Mouse (Mus musculus) midbrain, embryonic 12.5 days (tissue): ENCODE results near the gene Wdr60. TPM values are rescaled to one million over a fixed set of nuclear protein-coding genes. Genes with fewer than 3 reads are reported as not detected.

Source experiments
- ATAC-seq: fragments of 200-750 bp; cut with Nextera tagmentation; 2 replicates; pipeline ENCODE4 v1.8.0; 2017; ENCODE audit warnings: low read depth, moderate TSS enrichment, moderate library complexity; ENCODE audit not compliant: low FRiP score
- H3K27ac ChIP-seq: fragments of 300-500 bp; sonication (generic); replicated peaks from 2 replicates; pipeline ENCODE4 v1.5.1; 2016; ENCODE audit warnings: mild to moderate bottlenecking
- H3K27me3 ChIP-seq: fragments of 300-500 bp; sonication (generic); 2 replicates; pipeline ENCODE4 v1.6.1; 2016; ENCODE audit warnings: mild to moderate bottlenecking
- H3K36me3 ChIP-seq: fragments of 300-500 bp; sonication (generic); 2 replicates; pipeline ENCODE4 v1.6.1; 2016
- H3K4me1 ChIP-seq: fragments of 300-500 bp; sonication (generic); 2 replicates; pipeline ENCODE4 v1.6.1; 2016
- H3K4me2 ChIP-seq: fragments of 300-500 bp; sonication (generic); replicated peaks from 2 replicates; pipeline ENCODE4 v1.6.1; 2016; ENCODE audit warnings: mild to moderate bottlenecking, moderate library complexity
- H3K4me3 ChIP-seq: fragments of 300-500 bp; sonication (generic); 2 replicates; pipeline ENCODE4 v1.5.1; 2016; ENCODE audit warnings: mild to moderate bottlenecking
- H3K9ac ChIP-seq: fragments of 300-500 bp; sonication (generic); replicated peaks from 2 replicates; pipeline ENCODE4 v1.6.1; 2016; ENCODE audit warnings: mild to moderate bottlenecking, moderate library complexity
- H3K9me3 ChIP-seq: fragments of 300-500 bp; sonication (generic); 2 replicates; pipeline ENCODE4 v1.6.1; 2016; ENCODE audit warnings: mild to moderate bottlenecking
- WGBS: fragments of 180-500 bp; shearing (Covaris S2); methylation state at CpG from one replicate; pipeline ENCODE4 v1.1.7; 2016; 5-methylcytosine and 5-hydroxymethylcytosine counted together
- polyA plus RNA-seq: library from polyadenylated mRNA; unstranded; fragments of >200 nt; fragmentation: Nextera tagmentation; extraction: Ambion mirVana; gene quantifications from 2 replicates; pipeline ENCODE4 v1.2.1, GENCODE M21; 2016

Wdr60 gene
- polyA plus RNA-seq, 1 experiment from 2014 or later = 16.6 TPM

- Histone ChIP-seq H3K4me1 (no peaks in the 10 kb centered on the region), H3K36me3 (peaks cover 26% of the 10 kb centered on the region), H3K9ac (no peak overlapping the region), H3K9me3 (no peaks in the 10 kb centered on the region), H3K27me3 (no peaks in the 10 kb centered on the region), H3K27ac (no peak overlapping the region), H3K4me3 (no peak overlapping the region), H3K4me2 (no peak overlapping the region)
- ATAC-seq = no peak
- 86% methylated on average over 10 of the region's 10 CpGs for WGBS
Observed at GRCm38 (mm10) chr12:116226289-116227057, 36.3 kb downstream of the Wdr60 start.

GRCm38 (mm10) chr12:116223107-116223506 is 39.7 kb downstream of the Wdr60 start:
- no peak overlapping the region for H3K4me3 ChIP-seq
- no peak overlapping the region for H3K4me2 ChIP-seq
- no peaks in the 10 kb centered on the region for H3K9me3 ChIP-seq
- no peak for ATAC-seq
- H3K36me3 ChIP-seq = peaks cover 22% of the 10 kb centered on the region
- H3K4me1 ChIP-seq = no peaks in the 10 kb centered on the region
- no peak overlapping the region for H3K9ac ChIP-seq
- no peak overlapping the region for H3K27ac ChIP-seq
- 96% methylated on average over 2 of the region's 2 CpGs for WGBS
- no peaks in the 10 kb centered on the region for H3K27me3 ChIP-seq

DNA sequence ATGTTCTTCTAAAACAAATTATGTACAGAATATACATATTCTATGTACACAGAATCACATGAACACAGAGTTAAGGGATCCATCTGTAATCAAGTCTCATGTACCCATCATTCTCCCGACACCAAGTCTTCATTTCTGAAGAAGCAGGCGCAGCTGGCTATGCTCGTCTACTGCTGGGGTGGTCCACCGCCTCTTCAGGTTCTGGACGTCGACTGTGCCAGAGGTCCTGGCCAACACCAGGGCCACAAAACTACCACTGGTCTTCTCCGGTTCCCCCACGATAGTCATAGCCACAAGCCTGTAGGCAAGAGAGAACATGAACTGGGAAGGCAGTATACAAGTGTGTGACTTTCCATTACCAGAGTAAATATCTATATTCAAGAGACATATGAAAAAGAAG is 55.3 kb downstream of the Wdr60 start:
- Histone ChIP-seq H3K27me3 (no peaks in the 10 kb centered on the region), H3K4me3 (no peak overlapping the region), H3K27ac (no peak overlapping the region), H3K36me3 (peaks cover 16% of the 10 kb centered on the region; the same call in 1 of the 2 replicates), H3K4me1 (0 out of 2 replicates have a peak, but pooled peaks cover 4% of the 10 kb centered on the region), H3K9ac (no peak overlapping the region), H3K9me3 (no peaks in the 10 kb centered on the region), H3K4me2 (no peak overlapping the region)
- 92% methylated on average over 8 of the region's 8 CpGs for WGBS
- no peak for ATAC-seq

DNA sequence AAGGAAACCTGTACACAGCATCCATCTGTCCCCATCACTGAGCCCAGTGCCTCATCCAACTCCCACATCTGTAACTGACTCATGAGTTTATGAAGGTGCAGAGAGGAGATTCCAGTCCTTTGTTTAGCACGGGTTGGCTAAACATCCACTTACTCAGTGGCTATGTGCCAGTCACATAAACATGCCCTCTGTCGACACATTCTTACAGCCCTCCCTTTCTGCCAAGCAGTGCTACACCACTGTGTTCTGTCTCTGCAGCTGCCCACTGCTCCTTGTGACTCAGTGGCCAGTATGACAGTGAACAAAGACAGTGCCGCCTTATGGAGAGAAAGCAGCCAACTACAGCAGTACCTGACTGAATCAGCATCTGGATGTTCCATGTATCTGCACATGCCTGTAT is 57.1 kb downstream of the Wdr60 start:
- no peak for ATAC-seq
- H3K9ac ChIP-seq = no peak overlapping the region
- 86% methylated on average over 3 of the region's 3 CpGs for WGBS

DNA sequence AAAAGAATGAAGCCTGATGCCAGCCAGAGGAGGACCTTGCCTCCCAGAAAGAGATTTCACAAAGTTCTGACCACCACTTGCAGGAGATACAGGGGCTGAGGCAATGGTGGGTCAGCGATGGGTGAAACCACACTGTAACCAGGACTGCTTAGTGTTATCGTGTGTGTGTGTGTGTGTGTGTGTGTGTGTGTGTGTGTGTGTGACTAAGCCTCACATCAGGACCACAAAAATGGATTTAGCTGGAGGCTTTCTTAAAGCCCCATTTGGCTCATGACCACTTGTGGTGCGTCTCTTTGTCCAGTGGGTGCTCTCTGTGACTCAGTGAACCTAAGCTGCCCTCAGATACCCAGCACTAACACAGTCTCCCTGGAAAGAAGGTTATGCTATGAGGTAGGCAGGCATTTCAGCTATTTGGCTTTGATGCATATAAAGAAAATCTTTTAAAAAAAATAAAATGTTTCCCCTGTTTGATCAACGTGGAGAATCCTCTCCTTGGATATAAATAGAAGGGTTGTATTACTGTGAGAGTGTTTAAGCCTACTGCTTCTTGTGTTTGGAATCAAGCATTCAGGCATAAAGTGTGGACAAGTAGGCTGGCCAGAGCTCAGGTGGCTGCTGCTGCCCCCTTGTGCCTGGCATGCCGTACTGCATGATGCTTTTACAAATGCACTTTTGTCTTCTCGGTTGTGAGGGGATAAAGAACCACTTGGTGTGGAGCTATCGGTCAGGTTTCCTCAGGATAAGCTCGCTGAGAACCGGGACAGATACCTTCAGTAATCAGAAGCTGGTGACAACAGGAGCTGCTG is 60.4 kb downstream of the Wdr60 start:
- no peaks in the 10 kb centered on the region for H3K36me3 ChIP-seq
- H3K9ac ChIP-seq = no peak overlapping the region
- WGBS = 33% methylated on average over 9 of the region's 9 CpGs

More for the DNA sequence above, 57.1 kb downstream of the Wdr60 start:
- Histone ChIP-seq H3K36me3 (peaks cover 6% of the 10 kb centered on the region; the same call in 1 of the 2 replicates), H3K4me1 (0 out of 2 replicates have a peak, but pooled peaks cover 4% of the 10 kb centered on the region), H3K27ac (no peak overlapping the region), H3K4me2 (no peak overlapping the region), H3K27me3 (no peaks in the 10 kb centered on the region), H3K4me3 (no peak overlapping the region), H3K9me3 (no peaks in the 10 kb centered on the region)

DNA sequence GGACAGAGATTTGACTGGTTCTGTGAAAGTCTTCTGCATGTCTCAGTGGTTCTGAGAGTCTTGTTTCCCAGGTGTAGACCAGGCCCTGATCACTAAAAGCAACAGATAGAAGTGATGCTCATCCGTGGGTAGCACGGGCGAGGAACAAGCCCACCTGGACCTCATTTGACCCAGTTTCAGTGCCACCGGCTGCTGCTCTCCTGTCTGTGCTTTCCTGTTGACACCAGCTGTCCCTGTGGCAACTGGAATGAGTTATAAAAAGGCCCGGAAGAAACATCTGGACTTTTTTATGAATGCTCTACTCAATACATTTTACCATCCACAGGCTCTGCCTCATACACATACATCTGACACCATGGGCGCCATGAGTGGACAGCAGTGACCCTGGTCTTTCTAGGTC is 64.0 kb downstream of the Wdr60 start:
- Histone ChIP-seq H3K4me3 (no peak overlapping the region), H3K36me3 (no peaks in the 10 kb centered on the region), H3K27me3 (no peaks in the 10 kb centered on the region), H3K4me2 (no peak overlapping the region), H3K9me3 (no peaks in the 10 kb centered on the region), H3K9ac (no peak overlapping the region), H3K27ac (no peak overlapping the region), H3K4me1 (0 out of 2 replicates have a peak, but pooled peaks cover 4% of the 10 kb centered on the region)
- no peak for ATAC-seq
- 83% methylated on average over 6 of the region's 6 CpGs for WGBS

More for the DNA sequence above, 60.4 kb downstream of the Wdr60 start:
- no peak overlapping the region for H3K27ac ChIP-seq
- no peaks in the 10 kb centered on the region for H3K27me3 ChIP-seq
- H3K9me3 ChIP-seq = no peaks in the 10 kb centered on the region
- 0 out of 2 replicates have a peak, but pooled peaks cover 4% of the 10 kb centered on the region for H3K4me1 ChIP-seq
- no peak overlapping the region for H3K4me2 ChIP-seq
- no peak overlapping the region for H3K4me3 ChIP-seq
- ATAC-seq = peak; percentile 68

GRCm38 (mm10) chr12:116196221-116196620 is 66.6 kb downstream of the Wdr60 start:
- WGBS = 82% methylated on average over 8 of the region's 8 CpGs
- Histone ChIP-seq H3K4me2 (no peak overlapping the region), H3K27ac (no peak overlapping the region), H3K9ac (no peak overlapping the region), H3K36me3 (no peaks in the 10 kb centered on the region), H3K4me1 (0 out of 2 replicates have a peak, but pooled peaks cover 3% of the 10 kb centered on the region), H3K9me3 (no peaks in the 10 kb centered on the region), H3K27me3 (no peaks in the 10 kb centered on the region), H3K4me3 (no peak overlapping the region)
- ATAC-seq = no peak

DNA sequence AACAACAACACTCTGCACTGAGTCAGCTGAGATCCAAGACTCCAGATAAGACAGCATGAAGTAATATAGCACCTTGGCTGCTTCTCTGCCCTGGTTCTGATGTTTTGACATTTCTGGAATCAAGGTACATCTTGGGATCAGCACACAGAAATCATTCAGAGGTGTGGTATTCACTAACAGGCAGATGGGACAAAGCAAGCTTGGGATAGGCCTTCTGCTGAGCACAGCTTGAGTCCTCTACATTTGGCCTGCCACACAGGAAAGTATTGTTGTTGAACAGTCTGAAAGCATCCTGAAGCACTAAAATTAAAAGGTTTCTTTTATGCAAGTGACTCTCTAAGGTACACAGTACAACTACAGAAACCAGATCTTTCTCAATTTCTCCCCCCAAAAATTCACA is 68.2 kb downstream of the Wdr60 start:
- Histone ChIP-seq H3K4me1 (0 out of 2 replicates have a peak, but pooled peaks cover 3% of the 10 kb centered on the region), H3K4me3 (no peak overlapping the region), H3K9me3 (no peaks in the 10 kb centered on the region), H3K4me2 (no peak overlapping the region), H3K9ac (no peak overlapping the region), H3K27me3 (no peaks in the 10 kb centered on the region), H3K36me3 (no peaks in the 10 kb centered on the region), H3K27ac (no peak overlapping the region)
- ATAC-seq = no peak

GRCm38 (mm10) chr12:116193952-116194351 is 68.9 kb downstream of the Wdr60 start:
- WGBS = 47% methylated on average over 6 of the region's 6 CpGs
- Histone ChIP-seq H3K9ac (no peak overlapping the region), H3K4me1 (0 out of 2 replicates have a peak, but pooled peaks cover 3% of the 10 kb centered on the region), H3K4me3 (no peak overlapping the region), H3K27ac (no peak overlapping the region), H3K9me3 (no peaks in the 10 kb centered on the region), H3K4me2 (no peak overlapping the region), H3K36me3 (no peaks in the 10 kb centered on the region), H3K27me3 (no peaks in the 10 kb centered on the region)
- no peak for ATAC-seq

DNA sequence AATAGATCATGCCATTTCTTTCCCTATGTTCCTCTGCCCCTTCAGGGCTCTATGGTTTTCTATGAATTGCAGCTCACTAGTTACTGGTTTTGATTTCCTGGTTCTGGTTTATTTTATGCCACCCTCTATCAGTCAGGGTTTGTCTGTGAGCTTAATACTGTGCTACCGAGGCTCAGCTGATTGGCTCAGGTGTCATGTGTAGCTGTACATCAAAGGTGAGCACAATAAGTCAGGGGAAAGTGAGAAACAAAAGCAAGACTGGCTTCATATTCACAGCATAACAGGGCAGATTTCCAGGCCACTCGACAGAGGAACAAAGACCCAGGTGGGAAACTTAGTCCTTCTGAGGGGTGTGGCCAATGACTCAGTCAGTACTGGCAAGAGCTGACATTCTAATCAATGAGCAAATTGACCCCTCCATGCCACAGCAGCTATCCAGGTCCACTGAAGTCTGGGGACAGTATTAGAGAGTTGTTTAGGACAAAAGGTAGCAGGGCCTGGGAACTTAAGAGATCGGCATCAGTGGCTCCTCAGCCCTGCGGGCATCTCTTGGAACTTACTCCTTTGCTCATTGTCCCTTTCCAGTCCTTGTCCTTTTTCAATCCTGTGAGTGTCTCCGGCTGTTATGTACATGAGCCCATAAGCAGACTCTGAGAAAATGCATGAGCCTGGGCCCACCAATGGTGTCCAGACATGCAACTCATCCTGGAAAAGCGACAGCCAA is 79.4 kb downstream of the Wdr60 start:
- H3K9me3 ChIP-seq = no peaks in the 10 kb centered on the region
- H3K4me1 ChIP-seq = no peaks in the 10 kb centered on the region
- no peak for ATAC-seq
- H3K27ac ChIP-seq = no peak overlapping the region
- H3K4me3 ChIP-seq = no peak overlapping the region
- H3K9ac ChIP-seq = no peak overlapping the region
- H3K4me2 ChIP-seq = no peak overlapping the region
- 80% methylated on average over 6 of the region's 6 CpGs for WGBS
- H3K27me3 ChIP-seq = no peaks in the 10 kb centered on the region
- H3K36me3 ChIP-seq = no peaks in the 10 kb centered on the region

GRCm38 (mm10) chr12:116182376-116182775 is 80.4 kb downstream of the Wdr60 start:
- ATAC-seq = no peak

More at GRCm38 (mm10) chr12:116182376-116182775, 80.4 kb downstream of the Wdr60 start:
- Histone ChIP-seq H3K4me2 (no peak overlapping the region), H3K27ac (no peak overlapping the region), H3K4me1 (no peaks in the 10 kb centered on the region), H3K36me3 (no peaks in the 10 kb centered on the region), H3K9ac (no peak overlapping the region), H3K4me3 (no peak overlapping the region), H3K27me3 (no peaks in the 10 kb centered on the region), H3K9me3 (no peaks in the 10 kb centered on the region)
